Mouse (Mus musculus) erythroblast, embryonic 14.5 days (primary cell): ENCODE data around the gene Krt12.

ENCODE experiments used
- GATA1 ChIP-seq: IDR thresholded peaks from 2 replicates; pipeline ENCODE4 v1.6.1; 2012; ENCODE audit warnings: low read length, inconsistent platforms, mixed read lengths
- TAL1 ChIP-seq: IDR thresholded peaks from 3 replicates; pipeline ENCODE4 v1.6.1; 2012; ENCODE audit warnings: low read length, inconsistent platforms, mixed read lengths

DNA sequence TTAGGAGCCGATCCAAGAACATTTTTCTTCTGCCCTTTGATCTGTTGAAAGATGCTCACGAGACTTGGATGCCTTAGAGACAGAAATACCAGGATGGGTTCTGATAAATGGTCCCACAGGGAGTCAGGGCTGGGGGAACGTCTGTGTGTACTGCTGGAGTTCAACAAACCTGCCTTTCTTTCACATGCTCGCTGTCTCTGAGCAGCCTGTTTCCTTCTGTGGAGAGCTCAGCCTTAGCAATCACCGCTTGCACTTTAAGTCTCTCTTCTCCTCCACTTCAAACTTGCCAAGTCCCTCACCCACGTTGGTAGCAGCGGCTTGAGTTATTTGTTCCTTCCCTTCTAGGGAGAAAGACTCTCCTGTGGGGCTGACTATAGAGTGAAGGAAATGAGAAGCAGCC, 44.3 kb upstream of the Krt12 start:
- TF ChIP-seq TAL1 (no peak), GATA1 (no peak)
